Mouse (Mus musculus): ENCODE results near the gene Ache.

The Ache gene

GRCm38 (mm10) chr5:137295712-137296111 is 8.4 kb downstream of the Ache start:
- DNase-seq (ENCODE audit: low spot score) = no peak

- no peak for DNase-seq (ENCODE audit: low spot score)
Observed at GRCm38 (mm10) chr5:137297126-137297525, 9.8 kb downstream of the Ache start.

GRCm38 (mm10) chr5:137299240-137299639 is 11.9 kb downstream of the Ache start:
- DNase-seq (ENCODE audit: low spot score) = no peak

GRCm38 (mm10) chr5:137301253-137301652 is 13.9 kb downstream of the Ache start:
- DNase-seq (ENCODE audit: low spot score) = no peak

GRCm38 (mm10) chr5:137303609-137304008 is 16.3 kb downstream of the Ache start:
- DNase-seq (ENCODE audit: low spot score) = no peak

GRCm38 (mm10) chr5:137304165-137304564 is 16.8 kb downstream of the Ache start:
- no peak for DNase-seq (ENCODE audit: low spot score)

- no peak for DNase-seq (ENCODE audit: low spot score)
Observed at GRCm38 (mm10) chr5:137304816-137305215, 17.5 kb downstream of the Ache start.

GRCm38 (mm10) chr5:137305822-137306221 is 18.5 kb downstream of the Ache start:
- DNase-seq (ENCODE audit: low spot score) = no peak

- DNase-seq (ENCODE audit: low spot score) = no peak
Observed at GRCm38 (mm10) chr5:137306439-137307005, 19.2 kb downstream of the Ache start.

GRCm38 (mm10) chr5:137307071-137307912 is 20.0 kb downstream of the Ache start, which contains the start of gene Srrt:
TSS of gene Srrt (minus strand) at chr5:137307674.
- DNase-seq (ENCODE audit: low spot score) = peak; percentile 66

- no peak for DNase-seq (ENCODE audit: low spot score)
Observed at GRCm38 (mm10) chr5:137308356-137308755, 21.0 kb downstream of the Ache start.

GRCm38 (mm10) chr5:137313466-137314192 is 26.3 kb downstream of the Ache start:
- peak; percentile 17 for DNase-seq (ENCODE audit: low spot score)

GRCm38 (mm10) chr5:137314193-137315083 is 27.1 kb downstream of the Ache start, which contains the start of gene Trip6:
TSS of gene Trip6 (minus strand) at chr5:137314404.
- DNase-seq (ENCODE audit: low spot score) = peak; percentile 89

- peak; percentile 25 for DNase-seq (ENCODE audit: low spot score)
Observed at GRCm38 (mm10) chr5:137315084-137315903, 28.0 kb downstream of the Ache start.

- no peak for DNase-seq (ENCODE audit: low spot score)
Observed at GRCm38 (mm10) chr5:137317361-137317760, 30.0 kb downstream of the Ache start.

- no peak for DNase-seq (ENCODE audit: low spot score)
Observed at GRCm38 (mm10) chr5:137318570-137318969, 31.3 kb downstream of the Ache start.

GRCm38 (mm10) chr5:137320996-137321395 is 33.7 kb downstream of the Ache start:
- no peak for DNase-seq (ENCODE audit: low spot score)

- no peak for DNase-seq (ENCODE audit: low spot score)
Observed at GRCm38 (mm10) chr5:137330910-137331309, 43.6 kb downstream of the Ache start.

- DNase-seq (ENCODE audit: low spot score) = no peak
Observed at GRCm38 (mm10) chr5:137332857-137333511, 45.7 kb downstream of the Ache start.

GRCm38 (mm10) chr5:137333512-137334174 is 46.3 kb downstream of the Ache start, which contains the start of gene Slc12a9:
TSS of gene Slc12a9 (minus strand) at chr5:137333597.
- DNase-seq (ENCODE audit: low spot score) = peak; percentile 81
